Mouse (Mus musculus): ENCODE data around the gene Adam4. TPM values are rescaled to one million over a fixed set of nuclear protein-coding genes. Genes with fewer than 3 reads are reported as not detected.
"Not testable (repeated sequence)": the region's sequence is repeated elsewhere in the genome, so short reads cannot be mapped to it uniquely, and the experiment has no call there.

The Adam4 gene
- 0.50 and 0.61 TPM in 2 replicates for polyA plus RNA-seq (2015; fragmentation: Nextera tagmentation; extraction: Ambion mirVana)

DNA sequence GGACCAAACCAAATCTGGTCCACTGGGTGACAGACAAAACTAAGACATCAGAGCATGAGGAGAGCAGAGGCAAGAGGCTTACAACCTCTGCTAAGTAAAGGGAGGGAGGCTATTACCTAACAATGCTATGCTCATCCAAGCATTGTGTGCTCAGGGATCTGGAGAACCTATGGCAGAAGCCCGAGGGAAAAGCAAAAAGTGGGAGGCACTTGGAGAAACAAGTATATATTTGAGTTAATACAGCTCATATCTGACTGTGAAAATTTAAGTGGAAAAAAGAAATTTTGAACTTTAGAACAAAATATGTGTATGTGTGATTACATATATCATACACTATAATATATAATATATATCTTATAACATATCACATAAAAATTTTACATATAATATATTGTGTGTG, at the start of gene Adam4:
Gene Adam4, minus strand, starts transcription at position 101 of the 400 bp plus-strand sequence.
- H3K4me3 ChIP-seq, result no peak within 1 kb of the TSS
- H3K4me1 ChIP-seq (replicated peaks), result no peaks in the 10 kb centered on the region
- H3K36me3 ChIP-seq, result peaks cover 25% of the 10 kb centered on the region
- peaks cover 26% of the 10 kb centered on the region for H3K9me3 ChIP-seq
- no peak for ATAC-seq (ENCODE audit: low FRiP score)
- WGBS, result 95% methylated on average over 1 of the region's 1 CpGs
- no peak within 1 kb of the TSS for H3K27ac ChIP-seq
- H3K9ac ChIP-seq, result no peak within 1 kb of the TSS
- H3K4me2 ChIP-seq, result no peak within 1 kb of the TSS
- no peaks in the 10 kb centered on the region for H3K27me3 ChIP-seq

DNA sequence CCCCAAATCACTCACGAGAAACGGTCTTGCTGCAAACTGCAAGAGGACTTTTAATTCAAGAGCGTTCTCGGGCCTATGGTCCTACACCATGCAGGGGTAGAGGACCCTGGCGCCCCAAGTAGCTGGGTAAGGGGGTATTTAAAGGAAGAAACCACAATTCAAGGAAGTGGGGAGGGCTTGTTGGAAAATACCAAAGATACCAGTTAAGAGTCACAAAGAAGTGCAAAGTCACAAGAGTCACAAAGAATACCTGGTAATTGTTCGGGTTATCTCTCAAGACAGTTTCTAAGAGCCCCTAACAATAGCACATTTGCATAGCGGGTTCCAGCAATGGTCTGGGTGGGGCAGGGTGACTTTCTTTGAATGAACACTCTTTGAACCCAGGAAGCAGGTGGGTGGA, 37.3 kb upstream of the Adam4 start:
- not testable (repeated sequence) for H3K4me1 ChIP-seq (replicated peaks); H3K4me3 ChIP-seq; H3K9me3 ChIP-seq; H3K27me3 ChIP-seq; ATAC-seq (ENCODE audit: low FRiP score); H3K27ac ChIP-seq; H3K9ac ChIP-seq; H3K4me2 ChIP-seq
- peaks cover 15% of the 10 kb centered on the region for H3K36me3 ChIP-seq
- WGBS, result 96% methylated on average over 7 of the region's 7 CpGs

DNA sequence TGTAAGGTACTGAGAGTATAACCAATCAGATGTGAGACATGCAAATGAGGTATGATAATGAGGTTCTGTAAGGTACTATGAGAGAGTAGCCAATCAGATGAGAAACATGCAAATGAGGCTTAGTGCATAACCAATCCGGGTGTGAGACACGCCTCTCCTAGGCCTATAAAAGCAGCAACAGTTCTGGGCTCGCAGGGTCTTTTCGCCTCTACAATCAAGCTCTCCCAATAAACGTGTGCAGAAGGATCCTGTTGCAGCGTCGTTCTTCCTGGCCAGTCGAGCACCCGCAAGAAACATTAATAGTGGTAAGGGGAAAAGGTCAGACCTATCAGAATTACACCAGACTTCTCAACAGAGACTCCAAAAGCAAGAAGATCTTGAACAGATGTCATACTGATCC, 17.2 kb upstream of the Adam4 start:
- H3K27ac ChIP-seq; H3K4me3 ChIP-seq; H3K36me3 ChIP-seq; H3K9me3 ChIP-seq; H3K27me3 ChIP-seq; H3K4me2 ChIP-seq; H3K4me1 ChIP-seq (replicated peaks); H3K9ac ChIP-seq; ATAC-seq (ENCODE audit: low FRiP score): not testable (repeated sequence)
- 95% methylated on average over 9 of the region's 9 CpGs for WGBS

DNA sequence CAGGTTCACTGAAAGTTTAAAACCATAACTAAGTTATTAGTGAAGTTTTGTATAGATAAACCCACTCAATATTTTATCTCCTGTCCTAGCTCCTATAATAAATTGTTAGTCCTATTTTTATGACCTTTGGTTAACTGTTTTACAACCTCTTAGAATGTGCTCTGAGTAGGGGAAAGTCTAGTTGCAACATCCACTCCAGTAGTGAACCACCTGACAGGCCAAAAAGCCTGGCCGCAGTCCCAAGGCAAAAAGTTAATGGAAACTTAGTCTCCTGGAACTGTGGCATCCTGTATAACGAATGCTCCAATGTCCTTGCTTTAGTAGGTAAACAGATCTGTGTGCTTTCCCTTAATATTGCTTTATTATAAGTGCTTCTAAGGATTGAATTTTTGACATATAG, 13.0 kb upstream of the Adam4 start:
- H3K9me3 ChIP-seq; H3K9ac ChIP-seq; H3K4me2 ChIP-seq; H3K27me3 ChIP-seq; H3K4me1 ChIP-seq (replicated peaks); H3K27ac ChIP-seq; H3K4me3 ChIP-seq; ATAC-seq (ENCODE audit: low FRiP score): not testable (repeated sequence)
- 97% methylated on average over 2 of the region's 2 CpGs for WGBS
- H3K36me3 ChIP-seq, result peaks cover 20% of the 10 kb centered on the region

DNA sequence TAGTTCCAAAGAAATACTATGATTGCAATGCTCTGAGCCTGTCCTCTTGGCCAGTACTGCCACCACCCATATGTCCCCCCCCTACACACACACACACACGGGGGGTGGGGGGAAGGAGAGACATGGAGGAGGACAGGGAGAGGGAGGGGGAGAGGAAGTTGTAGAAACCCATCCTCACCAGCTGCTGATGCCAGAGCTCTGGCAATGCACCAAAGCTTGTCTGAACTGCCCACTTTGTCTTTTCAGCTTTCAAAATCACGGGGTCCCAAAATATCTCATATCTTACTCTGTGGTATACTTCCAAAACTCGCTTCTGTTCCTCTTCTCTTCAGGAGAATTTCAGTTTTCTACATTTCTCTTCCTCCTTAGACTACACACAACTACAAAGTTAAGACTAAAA, 8.5 kb downstream of the Adam4 start:
- H3K36me3 ChIP-seq, result no peaks in the 10 kb centered on the region
- H3K9me3 ChIP-seq, result no peaks in the 10 kb centered on the region
- no peak overlapping the region for H3K4me2 ChIP-seq
- H3K9ac ChIP-seq, result no peak overlapping the region
- WGBS, result 92% methylated on average over 3 of the region's 3 CpGs
- H3K27ac ChIP-seq, result no peak overlapping the region
- no peak for ATAC-seq (ENCODE audit: low FRiP score)
- H3K27me3 ChIP-seq, result no peaks in the 10 kb centered on the region
- H3K4me1 ChIP-seq (replicated peaks), result no peaks in the 10 kb centered on the region
- no peak overlapping the region for H3K4me3 ChIP-seq

DNA sequence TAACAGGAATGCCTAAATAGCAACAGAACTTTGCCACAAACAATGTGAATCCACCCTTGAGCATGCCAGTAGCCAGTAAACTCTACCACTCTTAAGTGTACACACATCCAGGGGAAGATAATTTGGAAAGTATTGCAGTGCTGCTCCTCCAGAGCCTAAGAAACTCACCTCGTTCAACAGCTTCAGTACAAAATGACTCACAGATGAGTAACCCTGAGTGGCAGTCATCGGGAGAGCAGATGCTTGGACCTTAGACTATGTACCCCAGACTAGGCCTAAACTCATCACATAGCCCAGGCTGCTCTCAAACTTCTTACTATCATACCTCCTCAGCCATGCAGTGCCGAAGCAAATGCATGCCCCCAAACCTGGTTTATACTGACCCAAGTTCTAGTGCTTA, 12.8 kb downstream of the Adam4 start:
- WGBS, result 86% methylated on average over 3 of the region's 3 CpGs
- Histone ChIP-seq H3K27ac (no peak overlapping the region), H3K27me3 (no peaks in the 10 kb centered on the region), H3K4me1 (replicated peaks) (no peaks in the 10 kb centered on the region), H3K4me2 (no peak overlapping the region), H3K9me3 (no peaks in the 10 kb centered on the region), H3K9ac (no peak overlapping the region), H3K4me3 (no peak overlapping the region), H3K36me3 (no peaks in the 10 kb centered on the region)
- no peak for ATAC-seq (ENCODE audit: low FRiP score)

DNA sequence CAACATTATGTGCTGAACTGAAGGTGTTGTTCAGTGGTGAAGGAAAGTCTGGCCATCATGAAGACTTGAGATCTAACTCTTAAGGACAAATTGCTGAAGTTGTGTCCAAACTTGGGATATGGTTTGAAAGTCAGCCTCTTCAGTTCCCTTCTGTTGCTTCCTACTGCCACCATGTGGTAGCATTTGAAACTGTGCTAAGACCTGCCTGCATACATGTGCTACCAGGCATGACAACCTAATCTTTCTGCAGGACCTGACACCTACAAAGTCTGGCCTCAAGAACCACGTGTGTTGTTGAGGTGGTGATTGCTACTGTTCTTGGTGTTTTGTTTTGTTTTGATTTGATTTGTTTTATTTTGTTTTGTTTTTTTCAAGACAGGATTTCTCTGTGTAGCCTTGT, 19.6 kb downstream of the Adam4 start:
- no peaks in the 10 kb centered on the region for H3K9me3 ChIP-seq
- 19% methylated on average over 1 of the region's 1 CpGs for WGBS
- no peak overlapping the region for H3K9ac ChIP-seq
- H3K4me3 ChIP-seq, result no peak overlapping the region
- H3K4me1 ChIP-seq (replicated peaks), result no peaks in the 10 kb centered on the region
- no peak overlapping the region for H3K27ac ChIP-seq
- no peaks in the 10 kb centered on the region for H3K36me3 ChIP-seq
- H3K27me3 ChIP-seq, result no peaks in the 10 kb centered on the region
- no peak overlapping the region for H3K4me2 ChIP-seq
- ATAC-seq (ENCODE audit: low FRiP score), result no peak

DNA sequence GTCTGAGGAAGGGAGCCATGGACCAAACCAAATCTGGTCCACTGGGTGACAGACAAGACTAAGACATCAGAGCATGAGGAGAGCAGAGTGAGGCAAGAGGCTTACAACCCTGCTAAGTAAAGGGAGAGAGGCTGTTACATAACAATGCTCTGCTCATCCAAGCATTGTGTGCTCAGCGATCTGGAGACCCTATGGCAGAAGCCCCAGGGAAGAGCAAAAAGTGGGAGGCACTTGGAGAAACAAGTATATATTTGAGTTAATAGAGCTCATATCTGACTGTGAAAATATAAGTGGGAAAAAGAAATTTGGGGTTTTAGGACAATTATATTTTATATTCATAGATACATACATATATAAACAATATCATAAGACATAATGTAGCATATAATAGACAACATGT, 42.4 kb downstream of the Adam4 start, which contains the start of gene Gm4787:
Gene Gm4787, minus strand, starts transcription at position 101 of the 400 bp plus-strand sequence.
- not testable (repeated sequence) for H3K27me3 ChIP-seq; H3K4me2 ChIP-seq; H3K9me3 ChIP-seq; H3K4me3 ChIP-seq; H3K9ac ChIP-seq; H3K4me1 ChIP-seq (replicated peaks); H3K36me3 ChIP-seq; ATAC-seq (ENCODE audit: low FRiP score); H3K27ac ChIP-seq
- WGBS, result 67% methylated on average over 1 of the region's 1 CpGs

Other genes starting within 250 kb of the Adam4 start
- gene Slc8a3, start 88.8 kb downstream of the Adam4 start, polyA plus RNA-seq (2015; fragmentation: Nextera tagmentation; extraction: Ambion mirVana), result 4.9 and 5.2 TPM in 2 replicates
- gene Gm4787, start 42.5 kb downstream of the Adam4 start, polyA plus RNA-seq (2015; fragmentation: Nextera tagmentation; extraction: Ambion mirVana), result 0.34 and 0.48 TPM in 2 replicates
- gene Cox16, start 63.2 kb upstream of the Adam4 start, polyA plus RNA-seq (2015; fragmentation: Nextera tagmentation; extraction: Ambion mirVana), result 135 and 142 TPM in 2 replicates
- gene Gm20498, start 111.0 kb upstream of the Adam4 start, polyA plus RNA-seq (2015; fragmentation: Nextera tagmentation; extraction: Ambion mirVana), result 32.0 and 37.7 TPM in 2 replicates
- gene Synj2bp, start 111.0 kb upstream of the Adam4 start, polyA plus RNA-seq (2015; fragmentation: Nextera tagmentation; extraction: Ambion mirVana), result 37.5 and 39.7 TPM in 2 replicates
- gene Adam21, start 146.5 kb upstream of the Adam4 start, polyA plus RNA-seq (2015; fragmentation: Nextera tagmentation; extraction: Ambion mirVana), result 0.93 and 1.00 TPM in 2 replicates
- 50.1 and 51.9 TPM in 2 replicates for gene Med6, start 173.1 kb upstream of the Adam4 start, polyA plus RNA-seq (2015; fragmentation: Nextera tagmentation; extraction: Ambion mirVana)
- gene Ttc9, start 209.3 kb upstream of the Adam4 start, polyA plus RNA-seq (2015; fragmentation: Nextera tagmentation; extraction: Ambion mirVana), result 8.7 and 9.6 TPM in 2 replicates

Data from hindbrain, embryonic 13.5 days (tissue).